31 mouse cellular contexts compared by ENCODE assay signal in genomic region chr1:32347538-32347937, GRCm38 (mm10).
"Had no signal": no experiment of that assay in that cellular context is flagged by ENCODE, and none has a peak within 500 bp of the region (broad histone marks: within the 10 kb centered on the region; RNA-seq: fewer than 3 reads in every experiment).

No protein-coding gene starts in this region.

- H3K36me3 ChIP-seq: limb, embryonic 10.5 days; limb, embryonic 12.5 days; limb, embryonic 13.5 days; limb, embryonic 15.5 days; liver, embryonic 12.5 days; liver, embryonic 13.5 days; liver, embryonic 15.5 days; lung, embryonic 15.5 days; midbrain, embryonic 10.5 days; midbrain, embryonic 12.5 days; midbrain, embryonic 13.5 days; midbrain, embryonic 15.5 days; neural tube, embryonic 12.5 days had no signal

- H3K4me2 ChIP-seq: limb, embryonic 12.5 days; limb, embryonic 13.5 days; limb, embryonic 15.5 days; liver, embryonic 11.5 days; liver, embryonic 12.5 days; liver, embryonic 13.5 days; liver, embryonic 15.5 days; lung, embryonic 14.5 days; lung, embryonic 15.5 days; midbrain, embryonic 11.5 days; midbrain, embryonic 12.5 days; midbrain, embryonic 13.5 days; midbrain, embryonic 15.5 days; neural tube, embryonic 12.5 days had no signal

- DNase-seq: left cerebral cortex, postnatal 4 days; liver; liver, embryonic 13.5 days; liver, postnatal 0 days; lung, adult 18-20 months; lung, adult 2 months; lung, embryonic 14.5 days; lung, postnatal 14 days; lung, postnatal 36 days; lung, postnatal 4 days; midbrain, embryonic 14.5 days had no signal

- H3K27ac ChIP-seq: limb, embryonic 10.5 days; limb, embryonic 12.5 days; limb, embryonic 13.5 days; limb, embryonic 15.5 days; liver, embryonic 12.5 days; liver, embryonic 13.5 days; liver, embryonic 14.5 days; liver, embryonic 15.5 days; lung, embryonic 15.5 days; macrophage; midbrain, embryonic 10.5 days; midbrain, embryonic 12.5 days; midbrain, embryonic 13.5 days; midbrain, embryonic 15.5 days; neural tube, embryonic 12.5 days had no signal

- H3K4me1 ChIP-seq: limb, embryonic 10.5 days; limb, embryonic 12.5 days; limb, embryonic 13.5 days; limb, embryonic 15.5 days; liver, embryonic 12.5 days; liver, embryonic 13.5 days; liver, embryonic 15.5 days; lung, embryonic 15.5 days; megakaryocyte, embryonic 14.5 days; midbrain, embryonic 10.5 days; midbrain, embryonic 12.5 days; midbrain, embryonic 13.5 days; midbrain, embryonic 15.5 days; neural tube, embryonic 12.5 days had no signal

- H3K9me3 ChIP-seq: limb, embryonic 10.5 days; limb, embryonic 12.5 days; limb, embryonic 13.5 days; limb, embryonic 15.5 days; liver, embryonic 12.5 days; liver, embryonic 13.5 days; liver, embryonic 15.5 days; lung, embryonic 15.5 days; megakaryocyte, embryonic 14.5 days; midbrain, embryonic 10.5 days; midbrain, embryonic 12.5 days; midbrain, embryonic 13.5 days; midbrain, embryonic 15.5 days; neural tube, embryonic 12.5 days had no signal

- H3K27me3 ChIP-seq: limb, embryonic 12.5 days; limb, embryonic 13.5 days; limb, embryonic 15.5 days; liver, embryonic 12.5 days; liver, embryonic 13.5 days; liver, embryonic 15.5 days; lung, embryonic 15.5 days; megakaryocyte, embryonic 14.5 days; midbrain, embryonic 12.5 days; midbrain, embryonic 13.5 days; midbrain, embryonic 15.5 days; neural tube, embryonic 12.5 days had no signal

- ATAC-seq: liver, embryonic 12.5 days; liver, postnatal 0 days; lung, postnatal 0 days; midbrain, embryonic 13.5 days; midbrain, embryonic 15.5 days; midbrain, embryonic 16.5 days had no signal

- H3K4me3 ChIP-seq: limb, embryonic 10.5 days; limb, embryonic 12.5 days; limb, embryonic 13.5 days; limb, embryonic 15.5 days; liver, embryonic 12.5 days; liver, embryonic 13.5 days; liver, embryonic 15.5 days; lung, embryonic 15.5 days; megakaryocyte, embryonic 14.5 days; midbrain, embryonic 10.5 days; midbrain, embryonic 12.5 days; midbrain, embryonic 13.5 days; midbrain, embryonic 15.5 days; myocyte; neural tube, embryonic 12.5 days had no signal

- H3K9ac ChIP-seq: limb, embryonic 12.5 days; limb, embryonic 13.5 days; limb, embryonic 15.5 days; liver, embryonic 12.5 days; liver, embryonic 13.5 days; liver, embryonic 14.5 days; liver, embryonic 15.5 days; liver, postnatal 0 days; lung, embryonic 14.5 days; lung, embryonic 15.5 days; midbrain, embryonic 12.5 days; midbrain, embryonic 13.5 days; midbrain, embryonic 15.5 days; neural tube, embryonic 12.5 days had no signal
